In the genomic region with DNA sequence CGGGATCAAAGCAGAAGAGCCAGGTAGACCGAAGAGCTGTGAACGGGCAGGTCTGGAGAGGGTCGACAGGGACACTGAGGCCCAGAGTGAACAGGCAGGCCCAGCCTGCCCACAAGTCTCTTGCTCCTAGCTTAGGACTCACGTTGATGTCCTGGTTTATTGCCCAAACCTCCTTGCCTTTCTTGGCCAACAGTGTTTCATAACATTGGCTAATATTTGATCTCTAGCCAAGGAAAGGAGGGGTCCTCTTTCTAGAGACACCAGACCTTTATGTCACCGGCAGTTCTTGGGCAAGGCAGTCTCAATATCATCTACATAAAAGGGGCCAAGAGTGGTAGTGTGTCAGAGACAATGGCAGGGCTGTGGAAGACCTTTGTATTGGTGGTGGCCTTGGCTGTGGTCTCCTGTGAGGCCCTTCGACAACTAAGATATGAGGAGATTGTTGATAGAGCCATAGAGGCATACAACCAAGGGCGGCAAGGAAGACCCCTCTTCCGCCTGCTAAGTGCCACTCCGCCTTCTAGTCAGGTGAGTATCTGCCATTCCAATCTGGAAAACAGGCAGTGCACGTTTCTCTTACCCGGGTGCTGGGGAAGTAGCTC, we compare ENCODE assay signal across 24 mouse cellular contexts. TPM values are rescaled to one million over a fixed set of nuclear protein-coding genes. Genes with fewer than 3 reads are reported as not detected.
DNase-seq lines count a peak whose midpoint lies in the region; ATAC-seq and TF ChIP-seq lines count a peak whose summit lies in the region.
"Had no signal": no experiment of that assay in that cellular context is flagged by ENCODE, and none has a peak within 500 bp of the region (broad histone marks: within the 10 kb centered on the region; RNA-seq: fewer than 3 reads in every experiment).

TSS of gene Ngp (plus strand) at position 237 of the 602 bp plus-strand sequence.

- no peak within 1 kb of the TSS for H3K9ac ChIP-seq in liver, embryonic 12.5 days
- H3K9ac ChIP-seq: embryonic facial prominence, embryonic 12.5 days; heart, embryonic 12.5 days; midbrain, embryonic 15.5 days had no signal

- intact Hi-C loops in heart, postnatal 10 days (cut with DNase I) = no loop called here

- no peak for TF ChIP-seq POLR2A in bone marrow, adult 2 months (IDR thresholded peaks at IDR 0.05; ENCODE audit: borderline replicate concordance, control insufficient read depth, low read depth, low read length)

- DNase-seq in heart, adult 11 months = peak; percentile 76
- no peak for DNase-seq in heart, postnatal 10 days
- no peak for DNase-seq in layer of hippocampus, adult 2 months (ENCODE audit: low spot score in 2 of 2)
- no peak for DNase-seq in layer of hippocampus, postnatal 25 days (ENCODE audit: extremely low spot score in 1 of 2, low spot score in 1 of 2)
- DNase-seq: cerebellum, adult 11-12 months; cerebellum, postnatal 36 days; gastrocnemius, postnatal 25 days; heart, postnatal 36 days; kidney, adult 11 months; kidney, postnatal 10 days; lung, adult 2 months; thymus, postnatal 36 days had no signal

- no peaks in the 10 kb centered on the region; the same call in 1 of the 2 replicates for H3K4me1 ChIP-seq in bone marrow, adult 2 months (ENCODE audit: control insufficient read depth, insufficient read depth, low read length)
- no peaks in the 10 kb centered on the region for H3K4me1 ChIP-seq in liver, embryonic 12.5 days
- H3K4me1 ChIP-seq: embryonic facial prominence, embryonic 12.5 days; forebrain, embryonic 10.5 days; heart, embryonic 12.5 days; limb, embryonic 10.5 days; midbrain, embryonic 15.5 days had no signal

- no peak within 1 kb of the TSS for H3K4me2 ChIP-seq in liver, embryonic 12.5 days
- H3K4me2 ChIP-seq: embryonic facial prominence, embryonic 12.5 days; heart, embryonic 12.5 days; midbrain, embryonic 15.5 days had no signal

- H3K9me3 ChIP-seq in liver, embryonic 12.5 days (replicated peaks) = no peaks in the 10 kb centered on the region
- H3K9me3 ChIP-seq: embryonic facial prominence, embryonic 12.5 days; forebrain, embryonic 10.5 days; heart, embryonic 12.5 days; limb, embryonic 10.5 days; midbrain, embryonic 15.5 days had no signal

- H3K4me3 ChIP-seq in bone marrow, adult 2 months (replicated peaks; ENCODE audit: control insufficient read depth, low read depth, low read length) = peak within 1 kb of the TSS; percentile 64
- no peak within 1 kb of the TSS for H3K4me3 ChIP-seq in liver, embryonic 12.5 days
- H3K4me3 ChIP-seq in layer of hippocampus, adult 2 months = no peak within 1 kb of the TSS
- H3K4me3 ChIP-seq: embryonic facial prominence, embryonic 12.5 days; forebrain, embryonic 10.5 days; heart, embryonic 12.5 days; left cerebral cortex, adult 2 months; limb, embryonic 10.5 days; midbrain, embryonic 15.5 days had no signal

- WGBS in bone marrow, adult 2 months = 52% methylated on average over 12 of the region's 12 CpGs
- WGBS in liver, embryonic 12.5 days (ENCODE audit: insufficient replicate concordance) = 68% methylated on average over 12 of the region's 12 CpGs

- peak within 1 kb of the TSS; percentile 90 for H3K27ac ChIP-seq in bone marrow, adult 2 months (ENCODE audit: control insufficient read depth, insufficient read depth, low read depth, low read length, poor library complexity)
- no peak within 1 kb of the TSS for H3K27ac ChIP-seq in liver, embryonic 12.5 days
- H3K27ac ChIP-seq in layer of hippocampus, adult 2 months = no peak within 1 kb of the TSS
- H3K27ac ChIP-seq: embryonic facial prominence, embryonic 12.5 days; forebrain, embryonic 10.5 days; left cerebral cortex, adult 2 months; limb, embryonic 10.5 days; midbrain, embryonic 15.5 days had no signal

- ATAC-seq in liver, embryonic 12.5 days = no peak
- ATAC-seq in megakaryocyte progenitor cell, adult 5-6 weeks (replicated peaks; ENCODE audit: poor library complexity) = peak; percentile 62
- ATAC-seq: activated CD4-positive, CD25-positive, alpha-beta regulatory T cell, adult 4 months; hindbrain, embryonic 16.5 days; midbrain, embryonic 15.5 days; Patski had no signal

- no peaks in the 10 kb centered on the region for H3K36me3 ChIP-seq in liver, embryonic 12.5 days
- H3K36me3 ChIP-seq: embryonic facial prominence, embryonic 12.5 days; forebrain, embryonic 10.5 days; heart, embryonic 12.5 days; limb, embryonic 10.5 days; midbrain, embryonic 15.5 days had no signal

- no peak for TF ChIP-seq CTCF in bone marrow, adult 2 months (IDR thresholded peaks at IDR 0.05; ENCODE audit: control insufficient read depth, insufficient read depth, low read length)
- no peak for TF ChIP-seq CTCF in layer of hippocampus, adult 2 months (conservative IDR thresholded peaks at IDR 0.05)

- H3K27me3 ChIP-seq in liver, embryonic 12.5 days (replicated peaks) = no peaks in the 10 kb centered on the region
- H3K27me3 ChIP-seq: embryonic facial prominence, embryonic 12.5 days; heart, embryonic 12.5 days; midbrain, embryonic 15.5 days; Patski had no signal

RNA-seq across cellular contexts. Expression of gene Ngp, which starts in this region (rescaled TPM):
- total RNA-seq in heart, postnatal 10 days (2021) = 1 to 10 TPM in 1 of 2 experiments, under 1 TPM in 1; 0.92 to 1.8 TPM
- 1,341 and 3,924 TPM in 2 replicates for polyA plus RNA-seq in bone marrow, adult 2 months (2011; ENCODE audit: insufficient read depth, insufficient read length, low replicate concordance, missing spikeins)
- 38.3 and 43.4 TPM in 2 replicates for polyA plus RNA-seq in liver, embryonic 12.5 days (2016; fragmentation: Nextera tagmentation; extraction: Ambion mirVana)
- total RNA-seq in megakaryocyte progenitor cell, adult 5-6 weeks (2015) = 1,024 and 1,594 TPM in 2 replicates
- 354 and 557 TPM in 2 replicates for total RNA-seq in megakaryocyte progenitor cell, adult 5-6 weeks (2017)
- not detected for total RNA-seq in layer of hippocampus, adult 2 months (2021)
- total RNA-seq in layer of hippocampus, postnatal 25 days (2021) = under 1 TPM in 1 of 2 experiments, not detected in 1; 0.30 TPM
- total RNA-seq: gastrocnemius, postnatal 25 days had no signal
- polyA plus RNA-seq: activated CD4-positive, CD25-positive, alpha-beta regulatory T cell, adult 4 months; forebrain, embryonic 10.5 days; limb, embryonic 10.5 days; Patski had no signal

Comparison
In these comparisons a context has a peak if more than half of its experiments do, and no peak if none do; other contexts are left out.
1. RNA of gene Ngp (total RNA-seq): 354 to 1,594 TPM in megakaryocyte progenitor cell, adult 5-6 weeks; 0.92 to 1.8 TPM in heart, postnatal 10 days, 0.30 TPM in layer of hippocampus, postnatal 25 days and not detected in layer of hippocampus, adult 2 months; every median in the first group is over 100 times any median in the second.
2. RNA of gene Ngp (polyA plus RNA-seq): 1,341 to 3,924 TPM in bone marrow, adult 2 months; 38.3 to 43.4 TPM in liver, embryonic 12.5 days; every median in the first group is over 10 times any median in the second.